Mouse (Mus musculus) erythroblast, embryonic 14.5 days (primary cell): Measurements from ENCODE around the gene Mmp25.

Experiments used
- GATA1 ChIP-seq: IDR thresholded peaks from 2 replicates; pipeline ENCODE4 v1.6.1; 2012; ENCODE audit warnings: low read length, inconsistent platforms, mixed read lengths
- TAL1 ChIP-seq: IDR thresholded peaks from 3 replicates; pipeline ENCODE4 v1.6.1; 2012; ENCODE audit warnings: low read length, inconsistent platforms, mixed read lengths

DNA sequence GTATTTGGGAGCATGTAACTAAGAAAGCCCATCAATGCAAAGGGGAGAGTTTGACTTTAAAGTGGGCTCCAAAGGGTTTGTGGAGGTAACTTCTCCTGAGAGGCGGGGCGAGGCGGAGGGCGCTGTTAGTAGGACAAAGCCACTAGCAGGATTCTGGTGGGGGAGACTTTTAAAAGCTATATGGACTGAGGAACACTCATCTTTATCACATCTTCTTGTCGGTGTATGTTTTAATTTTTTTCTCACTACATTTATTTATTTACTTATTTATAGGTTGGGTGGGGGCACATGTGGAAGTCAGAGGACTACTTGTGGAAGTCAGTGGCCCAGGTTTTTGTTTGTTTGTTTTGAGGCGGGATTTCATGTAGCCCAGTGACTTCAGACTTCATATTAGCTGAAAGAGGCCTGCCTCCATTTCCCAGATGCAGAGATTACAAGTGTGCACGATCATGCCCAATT, 45.4 kb downstream of the Mmp25 start:
- no peak for TF ChIP-seq GATA1
- TF ChIP-seq TAL1, result no peak
